Mouse (Mus musculus) neural tube, embryonic 13.5 days (tissue): ENCODE results near the gene Pkp3. TPM values are rescaled to one million over a fixed set of nuclear protein-coding genes. Genes with fewer than 3 reads are reported as not detected.

Experiments used
- ATAC-seq: fragments of 200-750 bp; cut with Nextera tagmentation; 2 replicates; pipeline ENCODE4 v1.8.0; 2017; ENCODE audit warnings: low read depth, mild to moderate bottlenecking, moderate TSS enrichment, moderate library complexity
- H3K27ac ChIP-seq: fragments of 300-500 bp; sonication (generic); replicated peaks from 2 replicates; pipeline ENCODE4 v1.5.1; 2015; ENCODE audit warnings: moderate library complexity, mild to moderate bottlenecking, inconsistent platforms
- H3K27me3 ChIP-seq: fragments of 300-500 bp; sonication (generic); 2 replicates; pipeline ENCODE4 v1.6.1; 2015; ENCODE audit warnings: mild to moderate bottlenecking, inconsistent platforms
- H3K36me3 ChIP-seq: fragments of 300-500 bp; sonication (generic); 2 replicates; pipeline ENCODE4 v1.6.1; 2015; ENCODE audit warnings: mild to moderate bottlenecking, inconsistent platforms
- H3K4me1 ChIP-seq: fragments of 300-500 bp; sonication (generic); replicated peaks from 2 replicates; pipeline ENCODE4 v1.6.1; 2015; ENCODE audit warnings: inconsistent platforms
- H3K4me2 ChIP-seq: fragments of 300-500 bp; sonication (generic); 2 replicates; pipeline ENCODE4 v1.6.1; 2015; ENCODE audit warnings: inconsistent platforms, mild to moderate bottlenecking, moderate library complexity
- H3K4me3 ChIP-seq: fragments of 300-500 bp; sonication (generic); 2 replicates; pipeline ENCODE4 v1.5.1; 2015; ENCODE audit warnings: mild to moderate bottlenecking, inconsistent platforms
- H3K9ac ChIP-seq: fragments of 300-500 bp; sonication (generic); 2 replicates; pipeline ENCODE4 v1.6.1; 2015; ENCODE audit warnings: moderate library complexity, mild to moderate bottlenecking, inconsistent platforms
- H3K9me3 ChIP-seq: fragments of 300-500 bp; sonication (generic); 2 replicates; pipeline ENCODE4 v1.6.1; 2016; ENCODE audit warnings: inconsistent platforms
- WGBS: fragments of 180-500 bp; shearing (Covaris S2); methylation state at CpG from one replicate; pipeline ENCODE4 v1.1.7; 2015; 5-methylcytosine and 5-hydroxymethylcytosine counted together
- polyA plus RNA-seq: library from polyadenylated mRNA; unstranded; fragments of >200 nt; fragmentation: Nextera tagmentation; extraction: Ambion mirVana; gene quantifications from 2 replicates; pipeline ENCODE4 v1.2.1, GENCODE M21; 2015

Pkp3 gene
- polyA plus RNA-seq, 1 experiment from 2014 or later: 0.38 TPM

DNA sequence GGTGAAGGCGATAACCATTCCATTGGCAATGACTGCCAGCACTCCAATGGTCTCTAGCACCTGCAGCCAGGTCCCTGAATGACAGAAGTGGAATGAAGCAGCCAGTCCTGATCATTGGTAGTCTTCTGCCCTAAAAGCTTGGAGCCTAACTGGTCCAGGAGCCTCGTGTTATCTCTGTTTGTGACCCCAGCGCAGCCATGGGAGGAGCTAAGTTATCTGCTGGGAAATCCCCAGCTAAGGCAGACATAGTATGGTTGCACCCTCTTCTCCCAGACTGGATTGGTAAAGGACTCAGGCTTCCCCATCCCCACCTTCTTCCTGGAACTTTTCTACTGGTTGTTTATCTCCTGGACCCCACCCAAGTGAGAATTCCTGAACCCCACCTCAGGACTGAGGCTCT, 25.1 kb downstream of the Pkp3 start:
- ATAC-seq: no peak
- peaks cover 46% of the 10 kb centered on the region for H3K27me3 ChIP-seq
- WGBS: 75% methylated on average over 3 of the region's 3 CpGs

DNA sequence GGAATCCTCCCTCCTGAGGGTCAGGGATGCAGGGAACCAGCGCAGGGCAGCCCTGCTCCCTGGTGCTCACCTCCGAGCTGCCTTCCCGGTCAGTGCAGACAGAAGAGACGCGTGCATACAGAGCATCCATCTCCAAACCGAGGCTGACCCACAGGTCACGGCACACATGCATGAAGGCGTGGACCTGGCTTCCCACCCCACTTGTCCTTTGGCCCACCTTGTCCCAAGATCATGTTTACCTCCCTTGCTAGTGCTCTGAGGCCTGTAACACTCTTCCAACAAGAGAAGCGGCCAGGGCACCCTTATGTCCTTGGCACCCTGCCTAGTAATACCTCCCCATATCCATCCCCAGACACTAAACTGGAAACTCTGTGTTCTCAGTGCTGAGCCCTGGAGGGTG, 37.9 kb downstream of the Pkp3 start:
- Histone ChIP-seq H3K4me1 (no peaks in the 10 kb centered on the region), H3K27me3 (peaks cover 11% of the 10 kb centered on the region), H3K4me3 (no peak overlapping the region), H3K9ac (no peak overlapping the region), H3K4me2 (no peak overlapping the region), H3K36me3 (no peaks in the 10 kb centered on the region), H3K27ac (no peak overlapping the region), H3K9me3 (no peaks in the 10 kb centered on the region)
- ATAC-seq: no peak
- 91% methylated on average over 9 of the region's 9 CpGs for WGBS

More for the DNA sequence above, 25.1 kb downstream of the Pkp3 start:
- H3K4me2 ChIP-seq: no peak overlapping the region
- no peak overlapping the region for H3K4me3 ChIP-seq
- H3K4me1 ChIP-seq: peaks cover 12% of the 10 kb centered on the region
- H3K36me3 ChIP-seq: no peaks in the 10 kb centered on the region
- H3K9me3 ChIP-seq: no peaks in the 10 kb centered on the region
- no peak overlapping the region for H3K27ac ChIP-seq
- no peak overlapping the region for H3K9ac ChIP-seq

- H3K4me1 ChIP-seq: no peaks in the 10 kb centered on the region
These were observed 39.6 kb downstream of the Pkp3 start, which contains the start of gene Ano9 for GRCm38 (mm10) chr7:141117636-141118035. Gene Ano9, minus strand, starts transcription at chr7:141117806.

DNA sequence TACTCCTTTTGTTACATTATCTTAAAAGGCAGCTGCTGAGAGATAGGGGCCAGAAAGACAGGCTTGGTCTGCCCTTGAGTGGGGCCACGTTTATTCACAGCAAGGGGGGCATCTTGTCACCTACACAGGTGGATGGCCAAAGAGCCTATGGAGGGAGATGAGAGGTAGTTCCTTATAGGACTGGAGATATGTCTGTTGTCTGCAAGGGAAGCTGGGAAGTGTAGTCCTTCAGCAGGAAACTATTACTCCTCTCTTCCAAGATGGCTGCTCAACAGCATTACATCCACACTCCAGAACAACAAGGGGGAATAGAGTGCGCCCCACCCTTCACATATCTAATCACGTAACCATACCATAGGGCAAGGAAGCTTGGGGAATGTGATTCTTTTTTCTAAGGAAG, 41.5 kb downstream of the Pkp3 start:
- Histone ChIP-seq H3K9ac (no peak overlapping the region), H3K4me2 (no peak overlapping the region), H3K27me3 (peaks cover 11% of the 10 kb centered on the region), H3K4me3 (no peak overlapping the region), H3K9me3 (no peaks in the 10 kb centered on the region), H3K27ac (no peak overlapping the region), H3K4me1 (peaks cover 7% of the 10 kb centered on the region; the same call in 1 of the 2 replicates), H3K36me3 (no peaks in the 10 kb centered on the region)
- 72% methylated on average over 3 of the region's 3 CpGs for WGBS
- no peak for ATAC-seq

More at GRCm38 (mm10) chr7:141117636-141118035, 39.6 kb downstream of the Pkp3 start, which contains the start of gene Ano9:
- H3K27ac ChIP-seq: no peak within 1 kb of the TSS
- ATAC-seq: no peak
- H3K4me2 ChIP-seq: no peak within 1 kb of the TSS
- no peak within 1 kb of the TSS for H3K4me3 ChIP-seq
- no peak within 1 kb of the TSS for H3K9ac ChIP-seq
- WGBS: 16% methylated on average over 9 of the region's 9 CpGs
- no peaks in the 10 kb centered on the region for H3K9me3 ChIP-seq
- H3K36me3 ChIP-seq: no peaks in the 10 kb centered on the region
- peaks cover 11% of the 10 kb centered on the region for H3K27me3 ChIP-seq

DNA sequence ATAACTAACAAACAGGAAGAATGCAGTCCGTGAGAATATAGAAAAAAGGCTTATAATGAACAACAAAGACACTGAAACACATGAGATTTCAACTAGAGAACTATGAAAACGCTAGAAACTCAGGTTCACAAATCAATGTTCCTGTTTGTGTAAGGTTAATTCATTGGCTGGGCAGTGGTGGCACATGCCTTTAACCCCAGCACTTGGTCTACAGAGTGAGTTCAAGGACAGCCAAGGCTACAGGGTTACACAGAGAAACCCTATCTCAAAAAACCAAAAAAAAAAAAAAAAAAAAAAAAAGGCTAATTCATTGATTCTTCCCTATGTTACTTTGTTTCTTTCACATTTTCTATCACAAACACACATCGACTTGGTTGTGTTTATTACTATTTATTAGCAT, 42.6 kb downstream of the Pkp3 start:
- Histone ChIP-seq H3K9ac (no peak overlapping the region), H3K36me3 (no peaks in the 10 kb centered on the region), H3K9me3 (no peaks in the 10 kb centered on the region), H3K27ac (no peak overlapping the region), H3K4me1 (peaks cover 7% of the 10 kb centered on the region; the same call in 1 of the 2 replicates), H3K27me3 (peaks cover 7% of the 10 kb centered on the region), H3K4me3 (no peak overlapping the region), H3K4me2 (no peak overlapping the region)
- ATAC-seq: no peak
- 90% methylated on average over 3 of the region's 3 CpGs for WGBS

DNA sequence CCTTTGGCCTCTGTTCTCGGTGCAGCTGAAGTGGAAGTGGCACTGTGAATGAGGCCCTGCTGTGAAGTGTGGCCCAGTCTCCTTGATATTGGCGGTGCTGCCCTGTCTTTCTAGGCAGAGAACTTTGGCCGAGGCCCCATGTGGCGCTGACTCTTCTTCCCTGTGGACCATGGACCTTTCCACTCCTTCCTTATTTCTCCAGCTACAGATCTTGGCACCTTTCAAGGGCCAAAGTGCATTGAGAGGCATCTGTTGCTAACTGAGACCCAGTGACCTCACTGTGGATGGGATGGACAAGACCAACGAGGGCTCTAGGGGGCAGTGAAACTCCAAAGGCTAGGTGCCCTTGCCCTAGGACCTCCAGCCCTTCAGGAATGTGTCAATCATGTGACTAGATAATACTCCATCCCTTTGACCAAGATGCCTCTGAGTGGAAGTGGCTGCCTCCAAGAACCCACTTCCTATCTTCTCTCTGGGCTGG, 43.1 kb downstream of the Pkp3 start:
- H3K4me2 ChIP-seq: no peak overlapping the region
- peaks cover 7% of the 10 kb centered on the region for H3K27me3 ChIP-seq
- no peak for ATAC-seq
- WGBS: 83% methylated on average over 5 of the region's 5 CpGs
- no peaks in the 10 kb centered on the region for H3K9me3 ChIP-seq
- no peak overlapping the region for H3K4me3 ChIP-seq
- H3K4me1 ChIP-seq: peaks cover 7% of the 10 kb centered on the region; the same call in 1 of the 2 replicates
- H3K27ac ChIP-seq: no peak overlapping the region
- no peaks in the 10 kb centered on the region for H3K36me3 ChIP-seq
- H3K9ac ChIP-seq: no peak overlapping the region

DNA sequence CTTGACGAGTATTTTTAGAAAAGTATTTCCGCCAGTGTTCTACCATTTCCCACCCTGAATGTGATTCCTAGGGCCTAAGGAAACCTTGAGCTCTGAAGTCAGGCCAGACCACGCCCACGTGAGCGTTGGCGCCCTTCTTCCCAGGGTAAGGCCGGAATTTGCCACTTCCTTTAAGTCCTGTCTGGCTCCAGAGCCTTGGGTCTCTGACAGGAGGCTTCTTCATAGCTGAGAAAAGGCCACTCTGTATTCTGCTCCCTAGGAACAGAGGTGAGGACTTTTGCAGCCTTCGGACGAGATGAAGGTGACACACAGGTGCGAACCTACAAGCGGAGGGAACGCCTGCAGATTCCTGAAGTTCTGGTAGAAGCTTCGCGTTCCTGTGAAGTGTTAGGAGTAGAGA, 44.2 kb downstream of the Pkp3 start, which contains the start of gene Ptdss2:
TSS of gene Ptdss2 (plus strand) at position 138 of the 400 bp plus-strand sequence.
- ATAC-seq: no peak
- 59% methylated on average over 14 of the region's 14 CpGs for WGBS

GRCm38 (mm10) chr7:141122689-141123516, 44.9 kb downstream of the Pkp3 start:
- H3K27me3 ChIP-seq: no peaks in the 10 kb centered on the region
- peaks cover 7% of the 10 kb centered on the region; the same call in 1 of the 2 replicates for H3K4me1 ChIP-seq
- peak overlapping the region; percentile 74 for H3K9ac ChIP-seq
- no peaks in the 10 kb centered on the region for H3K9me3 ChIP-seq
- H3K4me3 ChIP-seq: peak overlapping the region; percentile 62
- no peaks in the 10 kb centered on the region for H3K36me3 ChIP-seq
- H3K4me2 ChIP-seq: peak overlapping the region; percentile 69
- H3K27ac ChIP-seq: peak overlapping the region; percentile 88
- 2% methylated on average over 29 of the region's 29 CpGs for WGBS
- ATAC-seq: peak; percentile 97

More for the DNA sequence above, 44.2 kb downstream of the Pkp3 start, which contains the start of gene Ptdss2:
- H3K27ac ChIP-seq: peak within 1 kb of the TSS; percentile 88
- peak within 1 kb of the TSS; percentile 74 for H3K9ac ChIP-seq
- H3K4me2 ChIP-seq: peak within 1 kb of the TSS; percentile 69
- no peaks in the 10 kb centered on the region for H3K36me3 ChIP-seq
- peaks cover 7% of the 10 kb centered on the region; the same call in 1 of the 2 replicates for H3K4me1 ChIP-seq
- H3K27me3 ChIP-seq: peaks cover 5% of the 10 kb centered on the region
- H3K9me3 ChIP-seq: no peaks in the 10 kb centered on the region
- peak within 1 kb of the TSS; percentile 62 for H3K4me3 ChIP-seq

GRCm38 (mm10) chr7:141123517-141123856, 45.5 kb downstream of the Pkp3 start:
- 2% methylated on average over 15 of the region's 15 CpGs for WGBS
- H3K4me1 ChIP-seq: peaks cover 7% of the 10 kb centered on the region; the same call in 1 of the 2 replicates
- peak overlapping the region; percentile 62 for H3K4me3 ChIP-seq
- H3K36me3 ChIP-seq: no peaks in the 10 kb centered on the region
- H3K27ac ChIP-seq: peak overlapping the region; percentile 88
- H3K27me3 ChIP-seq: no peaks in the 10 kb centered on the region
- peak overlapping the region; percentile 69 for H3K4me2 ChIP-seq
- peak; percentile 34; the same call in 1 of the 2 replicates for ATAC-seq
- H3K9me3 ChIP-seq: no peaks in the 10 kb centered on the region
- peak overlapping the region; percentile 74 for H3K9ac ChIP-seq

- Histone ChIP-seq H3K27me3 (no peaks in the 10 kb centered on the region), H3K9ac (peak overlapping the region; percentile 95), H3K27ac (peak overlapping the region; percentile 69; the same call in 1 of the 2 replicates), H3K9me3 (no peaks in the 10 kb centered on the region), H3K36me3 (peaks cover 13% of the 10 kb centered on the region), H3K4me3 (peak overlapping the region; percentile 87), H3K4me1 (peaks cover 22% of the 10 kb centered on the region), H3K4me2 (peak overlapping the region; percentile 91)
- WGBS: under 1% methylated on average over 59 of the region's 59 CpGs
- peak; percentile 98 for ATAC-seq
These were observed 53.2 kb downstream of the Pkp3 start for GRCm38 (mm10) chr7:141131024-141131820.

DNA sequence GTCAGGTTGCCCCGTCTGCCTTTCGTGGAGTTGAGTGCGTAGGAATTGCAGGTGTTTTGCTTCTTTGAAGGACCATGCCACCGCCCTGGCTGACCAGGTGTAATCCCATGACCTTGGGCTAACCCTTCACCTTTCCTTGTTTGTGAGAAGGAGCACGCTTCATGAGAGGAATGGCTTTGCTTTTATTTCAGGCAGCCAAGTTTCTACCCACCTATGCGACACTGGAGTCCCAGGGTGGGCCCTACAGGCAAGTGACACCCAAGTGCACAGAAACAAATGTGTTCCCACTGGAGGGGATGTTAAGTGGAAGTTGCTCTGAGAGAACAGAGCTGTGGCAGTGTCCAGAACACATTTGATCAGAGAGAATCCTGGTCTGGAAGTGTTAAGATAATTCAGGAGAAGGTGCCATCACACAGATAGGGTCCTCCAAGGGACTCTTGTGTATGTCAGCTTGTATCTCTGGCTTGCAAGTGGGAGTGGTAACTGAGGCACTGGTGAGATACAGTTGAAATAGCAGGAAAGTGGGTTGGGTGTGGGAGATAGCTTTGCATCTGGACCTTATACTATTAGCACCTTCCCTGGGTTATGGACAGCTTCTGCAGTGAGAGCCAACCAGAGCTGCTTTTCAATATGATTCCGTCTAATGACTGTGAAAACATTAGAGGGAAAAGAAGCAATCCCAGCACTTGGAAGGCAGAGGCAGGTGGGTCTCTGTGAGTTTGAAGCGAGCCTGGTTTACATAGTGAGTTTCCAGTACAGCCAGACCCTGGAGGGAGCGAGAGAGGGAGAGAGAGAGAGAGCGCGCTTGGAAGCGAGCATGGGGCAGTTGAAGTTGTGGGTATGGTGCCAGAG, 54.1 kb downstream of the Pkp3 start:
- Histone ChIP-seq H3K4me1 (peaks cover 22% of the 10 kb centered on the region), H3K36me3 (peaks cover 22% of the 10 kb centered on the region), H3K4me3 (peak overlapping the region; percentile 87), H3K4me2 (peak overlapping the region; percentile 91), H3K27ac (no peak overlapping the region), H3K9ac (peak overlapping the region; percentile 95), H3K9me3 (no peaks in the 10 kb centered on the region), H3K27me3 (no peaks in the 10 kb centered on the region)
- no peak for ATAC-seq
- WGBS: 60% methylated on average over 12 of the region's 12 CpGs
